Mouse (Mus musculus) neural tube, embryonic 11.5 days (tissue): Measurements from ENCODE around the gene Ush2a. TPM values are rescaled to one million over a fixed set of nuclear protein-coding genes. Genes with fewer than 3 reads are reported as not detected.

Experiments
- ATAC-seq: fragments of 200-750 bp; cut with Nextera tagmentation; 2 replicates; pipeline ENCODE4 v1.8.0; 2017; ENCODE audit warnings: moderate number of reproducible peaks, mild to moderate bottlenecking, moderate TSS enrichment, moderate library complexity; ENCODE audit not compliant: insufficient read depth, low FRiP score, low TSS enrichment
- DNase-seq: peaks from one replicate; pipeline ENCODE4 v3.0.0-alpha.2; 2015; ENCODE audit warnings: low spot score
- H3K27ac ChIP-seq: fragments of 300-500 bp; sonication (generic); 2 replicates; pipeline ENCODE4 v1.5.1; 2014; ENCODE audit warnings: low read depth, mild to moderate bottlenecking, low read length
- H3K27me3 ChIP-seq: fragments of 300-500 bp; sonication (generic); 2 replicates; pipeline ENCODE4 v1.6.1; 2014; ENCODE audit warnings: mild to moderate bottlenecking, low read length, mixed read lengths; ENCODE audit not compliant: control insufficient read depth, insufficient read depth
- H3K36me3 ChIP-seq: fragments of 300-500 bp; sonication (generic); 2 replicates; pipeline ENCODE4 v1.6.1; 2014; ENCODE audit warnings: mild to moderate bottlenecking, low read length, moderate library complexity, mixed read lengths; ENCODE audit not compliant: control insufficient read depth, insufficient read depth
- H3K4me1 ChIP-seq: fragments of 300-500 bp; sonication (generic); 2 replicates; pipeline ENCODE4 v1.6.1; 2014; ENCODE audit warnings: low read length, mixed read lengths; ENCODE audit not compliant: control insufficient read depth, insufficient read depth
- H3K4me2 ChIP-seq: fragments of 300-500 bp; sonication (generic); 2 replicates; pipeline ENCODE4 v1.6.1; 2014; ENCODE audit warnings: low read depth, mild to moderate bottlenecking, moderate library complexity
- H3K4me3 ChIP-seq: fragments of 300-500 bp; sonication (generic); 2 replicates; pipeline ENCODE4 v1.5.1; 2014; ENCODE audit warnings: low read depth, low read length
- H3K9ac ChIP-seq: fragments of 300-500 bp; sonication (generic); 2 replicates; pipeline ENCODE4 v1.6.1; 2014; ENCODE audit warnings: mild to moderate bottlenecking, low read length
- H3K9me3 ChIP-seq: fragments of 300-500 bp; sonication (generic); 2 replicates; pipeline ENCODE4 v1.6.1; 2016; ENCODE audit warnings: low read length; ENCODE audit not compliant: control insufficient read depth
- WGBS: fragments of 180-500 bp; shearing (Covaris S2); extraction: QIAGEN DNeasy Blood & Tissue Kit; methylation state at CpG from one replicate; pipeline ENCODE4 v1.1.7; 2014; 5-methylcytosine and 5-hydroxymethylcytosine counted together
- polyA plus RNA-seq: library from polyadenylated mRNA; unstranded; fragments of >200 nt; fragmentation: Nextera tagmentation; extraction: Ambion mirVana; gene quantifications from 2 replicates; pipeline ENCODE4 v1.2.1, GENCODE M21; 2014

The Ush2a gene
- polyA plus RNA-seq, 1 experiment from 2014 or later = 0.07 TPM

GRCm38 (mm10) chr1:188354726-188355125 lies 92.9 kb downstream of the Ush2a start:
- DNase-seq (no peak), ATAC-seq (no peak)
- Histone ChIP-seq H3K27me3 (no peaks in the 10 kb centered on the region), H3K9me3 (no peaks in the 10 kb centered on the region), H3K4me1 (no peaks in the 10 kb centered on the region), H3K36me3 (no peaks in the 10 kb centered on the region), H3K9ac (no peak overlapping the region), H3K27ac (no peak overlapping the region), H3K4me3 (no peak overlapping the region), H3K4me2 (no peak overlapping the region)
- WGBS = 94% methylated on average over 2 of the region's 2 CpGs

- Histone ChIP-seq H3K4me3 (no peak overlapping the region), H3K27me3 (no peaks in the 10 kb centered on the region), H3K9ac (no peak overlapping the region), H3K9me3 (no peaks in the 10 kb centered on the region), H3K4me2 (no peak overlapping the region), H3K27ac (no peak overlapping the region), H3K36me3 (no peaks in the 10 kb centered on the region), H3K4me1 (no peaks in the 10 kb centered on the region)
- ATAC-seq = no peak
- DNase-seq = no peak
- WGBS = 88% methylated on average over 3 of the region's 3 CpGs
Measured at GRCm38 (mm10) chr1:188363548-188363947, 101.7 kb downstream of the Ush2a start.

- DNase-seq = no peak
- no peak overlapping the region for H3K9ac ChIP-seq
Measured at GRCm38 (mm10) chr1:188385180-188385579, 123.4 kb downstream of the Ush2a start.

GRCm38 (mm10) chr1:188385733-188386261 lies 124.0 kb downstream of the Ush2a start:
- ATAC-seq (no peak), DNase-seq (no peak)
- H3K4me1 ChIP-seq = no peaks in the 10 kb centered on the region
- no peak overlapping the region for H3K9ac ChIP-seq
- H3K27ac ChIP-seq = no peak overlapping the region
- H3K36me3 ChIP-seq = no peaks in the 10 kb centered on the region
- no peak overlapping the region for H3K4me3 ChIP-seq
- WGBS = 77% methylated on average over 7 of the region's 7 CpGs
- no peaks in the 10 kb centered on the region for H3K27me3 ChIP-seq
- no peaks in the 10 kb centered on the region for H3K9me3 ChIP-seq
- H3K4me2 ChIP-seq = no peak overlapping the region

More at GRCm38 (mm10) chr1:188385180-188385579, 123.4 kb downstream of the Ush2a start:
- Histone ChIP-seq H3K27ac (no peak overlapping the region), H3K4me3 (no peak overlapping the region), H3K4me2 (no peak overlapping the region), H3K4me1 (no peaks in the 10 kb centered on the region), H3K36me3 (no peaks in the 10 kb centered on the region), H3K27me3 (no peaks in the 10 kb centered on the region), H3K9me3 (no peaks in the 10 kb centered on the region)
- no peak for ATAC-seq
- 71% methylated on average over 1 of the region's 1 CpGs for WGBS

GRCm38 (mm10) chr1:188387321-188387720 lies 125.5 kb downstream of the Ush2a start:
- WGBS = 86% methylated on average over 3 of the region's 3 CpGs
- Histone ChIP-seq H3K4me3 (no peak overlapping the region), H3K4me2 (no peak overlapping the region), H3K9me3 (no peaks in the 10 kb centered on the region), H3K27me3 (no peaks in the 10 kb centered on the region), H3K4me1 (no peaks in the 10 kb centered on the region), H3K9ac (no peak overlapping the region), H3K27ac (no peak overlapping the region), H3K36me3 (no peaks in the 10 kb centered on the region)
- no peak for DNase-seq
- no peak for ATAC-seq

GRCm38 (mm10) chr1:188387820-188388471 lies 126.1 kb downstream of the Ush2a start:
- ATAC-seq (no peak), DNase-seq (no peak)
- 67% methylated on average over 2 of the region's 2 CpGs for WGBS
- H3K27ac ChIP-seq = no peak overlapping the region
- H3K27me3 ChIP-seq = no peaks in the 10 kb centered on the region
- no peak overlapping the region for H3K4me2 ChIP-seq
- H3K36me3 ChIP-seq = no peaks in the 10 kb centered on the region
- H3K4me1 ChIP-seq = no peaks in the 10 kb centered on the region
- no peaks in the 10 kb centered on the region for H3K9me3 ChIP-seq
- H3K9ac ChIP-seq = no peak overlapping the region
- no peak overlapping the region for H3K4me3 ChIP-seq

GRCm38 (mm10) chr1:188390080-188390479 lies 128.3 kb downstream of the Ush2a start:
- no peak for ATAC-seq

GRCm38 (mm10) chr1:188407176-188407575 lies 145.4 kb downstream of the Ush2a start:
- H3K36me3 ChIP-seq = no peaks in the 10 kb centered on the region
- no peak overlapping the region for H3K4me3 ChIP-seq
- no peaks in the 10 kb centered on the region for H3K4me1 ChIP-seq
- DNase-seq (no peak), ATAC-seq (no peak)
- no peaks in the 10 kb centered on the region for H3K27me3 ChIP-seq
- H3K27ac ChIP-seq = no peak overlapping the region
- no peak overlapping the region for H3K9ac ChIP-seq
- 91% methylated on average over 4 of the region's 4 CpGs for WGBS
- H3K9me3 ChIP-seq = no peaks in the 10 kb centered on the region
- no peak overlapping the region for H3K4me2 ChIP-seq

More at GRCm38 (mm10) chr1:188390080-188390479, 128.3 kb downstream of the Ush2a start:
- Histone ChIP-seq H3K36me3 (no peaks in the 10 kb centered on the region), H3K4me2 (no peak overlapping the region), H3K4me1 (no peaks in the 10 kb centered on the region), H3K9ac (no peak overlapping the region), H3K4me3 (no peak overlapping the region), H3K27me3 (no peaks in the 10 kb centered on the region), H3K9me3 (no peaks in the 10 kb centered on the region), H3K27ac (no peak overlapping the region)
- WGBS = 61% methylated on average over 6 of the region's 6 CpGs
- DNase-seq = no peak
